Mouse (Mus musculus) limb, embryonic 14.5 days (tissue): ENCODE measurements at regions not wholly inside any gene's neighbourhood (a gene's known extent, or its start where the extent isn't known, plus 50 kb on each side); places are given as distances from the start of the nearest gene placed in this dataset.

Experiments used
- ATAC-seq: fragments of 200-750 bp; cut with Nextera tagmentation; 2 replicates; pipeline ENCODE4 v1.8.0; 2017; ENCODE audit warnings: low read depth, moderate number of reproducible peaks, moderate TSS enrichment; ENCODE audit not compliant: low FRiP score
- DNase-seq: peaks from one replicate; pipeline ENCODE4 v3.0.0-alpha.2; 2015; ENCODE audit warnings: low spot score
- H3K27ac ChIP-seq: fragments of 300-500 bp; sonication (generic); replicated peaks from 2 replicates; pipeline ENCODE4 v1.5.1; 2014; ENCODE audit warnings: low read depth, mild to moderate bottlenecking, low read length, moderate library complexity, mixed read lengths
- H3K27me3 ChIP-seq: fragments of 300-500 bp; sonication (generic); 2 replicates; pipeline ENCODE4 v1.6.1; 2014; ENCODE audit warnings: low read length, mixed read lengths; ENCODE audit not compliant: control insufficient read depth, insufficient read depth
- H3K36me3 ChIP-seq: fragments of 300-500 bp; sonication (generic); 2 replicates; pipeline ENCODE4 v1.6.1; 2014; ENCODE audit warnings: mild to moderate bottlenecking, low read length, moderate library complexity, mixed read lengths; ENCODE audit not compliant: control insufficient read depth, insufficient read depth
- H3K4me1 ChIP-seq: fragments of 300-500 bp; sonication (generic); 2 replicates; pipeline ENCODE4 v1.6.1; 2014; ENCODE audit warnings: antibody characterized with exemption, low read length, mixed read lengths; ENCODE audit not compliant: control insufficient read depth, insufficient read depth
- H3K4me2 ChIP-seq: fragments of 300-500 bp; sonication (generic); replicated peaks from 2 replicates; pipeline ENCODE4 v1.6.1; 2014; ENCODE audit warnings: low read depth, mild to moderate bottlenecking, low read length, moderate library complexity; ENCODE audit not compliant: severe bottlenecking
- H3K4me3 ChIP-seq: fragments of 300-500 bp; sonication (generic); replicated peaks from 2 replicates; pipeline ENCODE4 v1.5.1; 2014; ENCODE audit warnings: low read length
- H3K9ac ChIP-seq: fragments of 300-500 bp; sonication (generic); 2 replicates; pipeline ENCODE4 v1.6.1; 2014; ENCODE audit warnings: mild to moderate bottlenecking, low read depth, low read length, moderate library complexity; ENCODE audit not compliant: severe bottlenecking
- H3K9me3 ChIP-seq: fragments of 300-500 bp; sonication (generic); 2 replicates; pipeline ENCODE4 v1.6.1; 2016; ENCODE audit warnings: low read length; ENCODE audit not compliant: control insufficient read depth
- POLR2A ChIP-seq: fragments of 200-500 bp; IDR thresholded peaks from 2 replicates; pipeline ENCODE4 v1.8.0; 2012; ENCODE audit warnings: inconsistent platforms, mild to moderate bottlenecking, moderate library complexity, borderline replicate concordance; ENCODE audit not compliant: insufficient read depth, insufficient read length; ENCODE audit errors: extremely low read depth
- WGBS: fragments of 180-500 bp; shearing (Covaris S2); extraction: QIAGEN DNeasy Blood & Tissue Kit; methylation state at CpG from one replicate; pipeline ENCODE4 v1.1.7; 2014; 5-methylcytosine and 5-hydroxymethylcytosine counted together

- no peak overlapping the region for H3K9ac ChIP-seq
- no peak for DNase-seq
- H3K27me3 ChIP-seq: no peaks in the 10 kb centered on the region
- H3K27ac ChIP-seq: no peak overlapping the region
- no peak overlapping the region for H3K4me3 ChIP-seq
- no peak for ATAC-seq
- WGBS: 80% methylated on average over 8 of the region's 8 CpGs
- H3K4me1 ChIP-seq: 0 out of 2 replicates have a peak, but pooled peaks cover 3% of the 10 kb centered on the region
- no peak for TF ChIP-seq POLR2A
- no peaks in the 10 kb centered on the region for H3K9me3 ChIP-seq
- no peak overlapping the region for H3K4me2 ChIP-seq
- no peaks in the 10 kb centered on the region for H3K36me3 ChIP-seq
Measured at GRCm38 (mm10) chr3:102372205-102372899, 97.4 kb upstream of the Ngf start.

GRCm38 (mm10) chr3:102366188-102366587, 103.5 kb upstream of the Ngf start:
- no peaks in the 10 kb centered on the region for H3K36me3 ChIP-seq
- no peak overlapping the region for H3K27ac ChIP-seq
- WGBS: 61% methylated on average over 6 of the region's 6 CpGs
- no peak for TF ChIP-seq POLR2A
- H3K4me1 ChIP-seq: no peaks in the 10 kb centered on the region
- DNase-seq (no peak), ATAC-seq (no peak)
- no peak overlapping the region for H3K4me3 ChIP-seq
- H3K27me3 ChIP-seq: no peaks in the 10 kb centered on the region
- no peak overlapping the region for H3K4me2 ChIP-seq
- H3K9me3 ChIP-seq: no peaks in the 10 kb centered on the region
- no peak overlapping the region for H3K9ac ChIP-seq

DNA sequence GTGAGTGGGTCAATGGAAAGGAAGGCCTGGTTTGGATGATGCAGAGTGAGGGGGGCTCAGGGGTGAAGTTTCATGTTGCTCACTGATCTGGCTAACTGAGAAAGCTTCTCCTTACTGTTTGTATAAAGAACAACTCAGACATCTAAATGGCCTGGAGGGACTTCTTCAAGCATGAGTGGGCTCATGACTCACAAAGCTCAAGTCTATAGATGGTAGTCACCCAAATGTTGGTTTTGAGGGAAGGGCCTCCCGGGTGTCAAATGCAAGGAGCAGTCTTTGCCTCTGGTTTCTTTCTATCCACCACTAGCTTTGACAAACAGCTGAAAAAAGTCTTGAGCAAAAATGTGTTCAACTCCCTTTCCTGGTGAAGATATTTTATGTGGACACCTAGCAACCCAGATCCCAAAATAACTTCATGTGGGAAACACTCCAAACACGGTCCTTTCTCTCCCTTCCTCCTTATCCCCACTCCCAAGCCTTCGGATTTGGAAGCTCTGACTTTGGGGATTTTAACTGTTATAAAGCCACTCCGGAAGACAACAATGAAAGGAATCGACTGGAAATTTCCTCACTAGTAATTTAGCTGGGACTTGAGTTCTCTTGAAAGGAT, 105.3 kb upstream of the Ngf start:
- Histone ChIP-seq H3K4me3 (no peak overlapping the region), H3K9ac (no peak overlapping the region), H3K9me3 (no peaks in the 10 kb centered on the region), H3K4me2 (no peak overlapping the region), H3K27me3 (no peaks in the 10 kb centered on the region), H3K36me3 (no peaks in the 10 kb centered on the region), H3K4me1 (no peaks in the 10 kb centered on the region), H3K27ac (no peak overlapping the region)
- DNase-seq: no peak
- no peak for ATAC-seq
- WGBS: 88% methylated on average over 5 of the region's 5 CpGs
- TF ChIP-seq POLR2A: no peak

DNA sequence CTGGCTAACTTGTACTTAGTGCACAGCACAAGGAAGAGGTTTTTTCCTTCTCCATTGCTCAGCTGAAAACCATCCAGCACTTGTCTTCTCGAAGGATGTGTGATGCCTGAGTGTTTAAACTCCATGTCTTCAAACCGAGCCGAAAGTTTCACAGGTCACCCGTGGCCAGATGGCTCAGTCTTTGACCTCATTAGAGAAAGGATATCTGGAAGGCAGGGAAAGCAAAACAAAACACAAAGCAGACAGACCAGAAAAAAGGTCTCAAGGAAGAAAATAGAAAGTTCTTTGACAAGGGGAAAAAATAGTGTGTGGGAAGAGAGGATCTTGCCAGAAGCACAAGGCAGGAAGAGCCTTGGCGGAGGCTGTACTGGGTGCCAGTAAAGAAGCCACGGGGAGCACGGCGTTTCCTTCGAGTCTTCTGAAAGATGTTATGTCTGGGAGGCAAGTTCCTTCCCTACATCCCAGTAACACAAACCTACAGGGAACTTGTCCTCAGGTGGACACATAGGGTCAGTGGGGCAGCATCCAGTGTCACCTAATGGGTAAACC, 108.9 kb upstream of the Ngf start:
- Histone ChIP-seq H3K27ac (no peak overlapping the region), H3K4me1 (no peaks in the 10 kb centered on the region), H3K4me3 (no peak overlapping the region), H3K4me2 (no peak overlapping the region), H3K36me3 (no peaks in the 10 kb centered on the region), H3K9ac (no peak overlapping the region), H3K9me3 (no peaks in the 10 kb centered on the region), H3K27me3 (no peaks in the 10 kb centered on the region)
- ATAC-seq (no peak), DNase-seq (no peak)
- no peak for TF ChIP-seq POLR2A
- WGBS: 74% methylated on average over 9 of the region's 9 CpGs

DNA sequence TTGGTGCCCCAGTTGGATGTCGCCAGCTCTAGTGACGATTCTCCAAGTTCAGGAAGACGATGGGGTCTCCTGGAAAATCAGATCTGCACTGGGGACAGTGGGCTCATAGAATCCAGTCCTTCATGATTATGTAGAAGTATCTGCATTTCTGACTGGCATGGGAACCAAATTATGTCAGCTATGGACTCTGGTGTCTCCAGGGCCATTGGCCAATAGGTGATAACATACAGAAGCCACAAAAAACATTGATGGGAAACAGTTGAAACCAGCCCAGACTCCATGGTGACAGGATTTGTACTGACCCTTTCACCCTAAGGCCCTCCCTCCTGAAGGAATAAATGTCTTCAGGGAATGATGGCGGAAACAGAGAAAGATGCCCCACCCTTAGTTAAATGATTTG, 110.9 kb upstream of the Ngf start:
- no peak overlapping the region for H3K4me3 ChIP-seq
- WGBS: 95% methylated on average over 4 of the region's 4 CpGs
- H3K9me3 ChIP-seq: no peaks in the 10 kb centered on the region
- no peak overlapping the region for H3K27ac ChIP-seq
- TF ChIP-seq POLR2A: no peak
- no peaks in the 10 kb centered on the region for H3K4me1 ChIP-seq
- ATAC-seq (no peak), DNase-seq (no peak)
- H3K27me3 ChIP-seq: no peaks in the 10 kb centered on the region
- H3K36me3 ChIP-seq: no peaks in the 10 kb centered on the region
- no peak overlapping the region for H3K9ac ChIP-seq
- no peak overlapping the region for H3K4me2 ChIP-seq
